Mouse (Mus musculus): ENCODE results near the gene Vkorc1.

Gene Vkorc1

DNA sequence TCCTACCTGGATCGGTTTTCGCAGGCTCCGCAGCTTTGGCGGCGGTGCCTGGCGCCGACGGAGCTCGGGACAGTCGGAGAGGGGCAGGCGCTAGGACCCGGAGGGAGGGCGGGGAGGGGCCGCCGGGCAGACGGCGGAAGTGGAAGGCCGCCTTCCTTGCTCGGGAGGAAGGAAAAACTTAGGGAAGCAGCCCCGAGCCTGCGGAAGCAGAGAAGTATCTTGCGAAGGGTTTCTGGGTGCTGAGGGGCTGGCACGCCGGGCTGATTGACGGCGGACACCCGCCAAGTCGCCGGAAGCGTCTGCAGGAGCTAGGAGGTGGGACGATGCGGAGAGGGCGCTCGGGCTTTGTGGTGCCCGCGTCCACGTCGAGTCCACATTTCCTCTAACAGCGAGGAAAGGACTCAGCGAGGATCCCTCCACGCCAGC, 19.4 kb downstream of the Vkorc1 start, which contains the start of gene Zfp646:
Zfp646 (plus strand) TSS at position 181 of the 426 bp plus-strand sequence.
- peak; percentile 78 to 90 for DNase-seq

DNA sequence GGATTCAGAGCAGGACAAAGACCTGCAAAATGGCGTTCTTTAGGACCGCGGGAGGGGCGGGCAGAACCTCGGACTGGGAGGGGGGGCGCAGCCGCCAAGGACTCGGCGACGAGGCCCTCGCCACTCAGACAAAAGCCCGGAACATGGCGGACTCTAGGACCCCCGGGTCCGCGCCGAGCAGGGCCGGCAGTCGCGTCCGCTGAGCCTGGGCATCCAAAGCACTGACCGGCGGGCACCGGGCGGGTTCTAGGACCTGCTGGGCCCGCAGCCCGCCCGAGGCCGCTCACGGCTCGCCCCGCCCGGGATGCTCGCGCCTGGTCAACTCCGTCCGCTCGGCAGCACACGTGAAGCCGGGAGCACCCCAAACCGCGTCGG, 19.8 kb downstream of the Vkorc1 start:
- DNase-seq: peak; percentile 91 to 96

DNA sequence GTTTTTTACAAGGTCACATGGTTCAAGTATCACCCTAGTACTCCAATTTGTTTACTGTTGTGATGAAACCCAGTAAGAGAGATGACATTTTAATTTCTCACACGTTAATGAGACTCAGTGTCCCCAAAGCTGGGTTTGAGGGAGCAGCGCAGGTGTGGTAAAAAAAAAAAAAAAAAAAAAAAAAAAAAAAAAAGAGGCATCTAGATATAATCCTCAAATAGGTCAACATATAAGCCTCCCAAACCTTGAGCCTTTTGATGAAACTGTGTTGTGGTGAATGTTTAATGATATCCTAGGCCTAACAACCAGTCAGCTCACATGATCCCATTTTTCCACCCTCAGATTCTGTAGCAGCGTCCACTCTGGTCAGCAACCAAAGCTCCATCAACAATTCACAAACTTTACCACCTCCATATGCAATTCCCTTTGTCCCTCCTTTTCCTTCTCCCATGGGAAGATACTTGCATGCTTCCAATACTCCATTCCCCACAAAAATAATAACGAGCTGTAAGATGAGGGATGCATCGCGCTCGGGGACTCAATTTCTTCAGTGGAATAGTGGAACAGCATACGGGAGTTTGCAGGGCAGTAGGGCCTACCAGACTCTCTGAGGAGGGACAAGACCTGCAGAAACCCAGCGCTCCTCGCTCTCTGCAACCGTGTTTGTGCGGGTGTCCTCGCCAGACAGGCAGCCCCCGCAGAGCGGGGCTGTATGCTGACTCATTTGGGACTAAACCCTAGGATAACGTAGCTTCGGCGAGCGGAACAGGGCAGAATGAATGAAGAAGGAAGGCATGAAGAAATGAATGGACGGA, 20.4 kb downstream of the Vkorc1 start:
- DNase-seq: no peak

DNA sequence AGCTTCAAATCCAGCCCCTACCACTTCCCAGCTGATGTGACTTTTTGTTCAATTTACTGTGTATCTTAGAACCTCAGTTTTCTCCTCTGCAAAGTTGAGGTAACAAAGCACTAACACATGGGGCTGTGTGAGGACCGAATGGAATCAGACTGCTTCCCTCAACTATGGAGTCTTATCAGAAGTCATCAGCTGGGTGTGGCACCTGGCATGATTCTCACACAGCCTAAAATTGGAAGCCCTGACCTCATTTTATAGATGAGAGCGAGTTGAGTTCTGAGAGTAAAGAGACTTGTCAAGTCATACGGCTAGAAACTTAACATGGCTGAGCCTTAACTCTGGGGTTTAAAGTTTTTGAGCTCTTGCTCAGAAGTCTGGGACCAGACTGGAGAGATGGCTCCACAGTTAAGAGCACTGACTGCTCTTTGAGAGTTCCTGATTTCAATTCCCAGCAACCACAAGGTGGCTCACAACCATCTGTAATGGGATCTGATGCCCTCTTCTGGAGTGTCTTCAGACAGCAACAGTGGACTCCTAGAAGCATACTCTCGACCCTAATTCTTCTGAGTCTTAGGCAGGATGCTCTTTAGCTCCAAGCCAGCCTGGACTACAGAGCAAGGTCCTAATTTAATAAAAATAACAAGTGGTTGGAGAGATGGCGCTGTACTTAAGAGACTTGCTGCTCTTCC, 25.1 kb downstream of the Vkorc1 start:
- no peak for DNase-seq

DNA sequence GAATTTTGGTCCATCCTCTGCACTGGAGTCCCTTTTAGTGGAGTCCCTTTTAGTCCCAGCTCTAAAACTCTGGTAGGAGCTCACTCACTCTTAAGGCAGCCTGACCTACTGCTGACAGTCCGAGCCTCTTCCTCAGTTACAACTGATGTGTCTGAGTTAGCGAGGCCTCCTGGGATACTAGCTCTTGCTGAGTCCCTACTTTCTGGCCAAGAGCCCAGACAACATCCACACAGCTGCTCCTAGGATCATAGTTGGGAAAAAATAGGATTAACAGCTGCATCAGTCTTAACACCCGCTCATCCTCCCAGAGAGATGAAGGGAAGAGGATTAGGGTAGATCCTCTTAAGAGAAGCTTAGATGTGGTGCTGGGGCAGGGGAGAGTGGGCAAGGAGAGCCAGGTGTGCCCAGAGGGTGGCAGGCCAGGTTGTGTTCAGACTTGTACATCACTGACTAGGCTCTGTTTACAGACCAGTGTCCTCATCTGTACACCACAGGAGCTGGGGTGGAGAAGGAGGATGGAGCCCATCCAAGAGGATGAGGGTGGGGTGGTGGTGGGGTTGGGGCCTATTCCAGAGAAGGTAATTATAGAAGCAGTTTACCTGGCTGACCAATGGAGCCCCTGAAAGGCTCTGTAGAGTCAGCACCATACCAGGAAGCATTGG, 26.1 kb downstream of the Vkorc1 start:
- no peak for DNase-seq

DNA sequence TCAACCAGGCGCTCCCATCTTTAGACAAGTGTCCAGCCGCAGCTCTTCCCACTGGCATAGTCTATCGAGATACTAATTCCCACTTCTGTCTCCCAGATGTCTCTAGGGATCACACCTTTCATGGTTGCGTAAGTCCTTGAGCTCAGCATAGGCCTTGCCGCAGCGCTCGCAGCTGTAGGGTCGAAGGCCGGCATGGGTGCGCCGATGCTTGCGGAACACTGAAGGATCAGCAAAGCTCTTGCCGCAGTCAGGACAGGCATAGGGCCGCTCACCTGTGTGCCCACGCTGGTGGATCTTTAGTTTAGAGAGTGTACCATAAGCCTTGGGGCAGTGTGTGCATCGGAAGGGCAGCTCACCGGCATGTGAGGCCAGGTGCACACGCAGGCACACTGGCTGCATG, 27.8 kb downstream of the Vkorc1 start:
- no peak for DNase-seq

DNA sequence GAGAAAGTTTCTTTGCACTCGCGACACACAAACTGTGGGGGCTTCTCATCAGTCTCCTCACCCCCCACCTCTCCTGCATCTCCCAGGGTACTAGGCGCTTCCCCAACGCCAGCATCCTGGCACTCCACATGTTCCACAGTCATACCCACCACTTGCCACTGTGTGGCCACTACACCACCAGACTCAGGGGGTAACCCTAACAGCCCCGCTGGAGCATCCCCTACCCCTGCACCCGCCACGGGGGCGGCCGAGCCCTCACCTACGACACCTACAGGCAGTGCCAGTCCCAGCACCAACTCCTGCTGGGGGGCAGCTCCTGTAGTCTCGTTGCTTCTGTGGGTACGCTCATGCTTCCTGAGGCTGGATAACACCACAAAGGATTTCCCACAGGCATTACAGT, 29.0 kb downstream of the Vkorc1 start:
- DNase-seq: no peak

DNA sequence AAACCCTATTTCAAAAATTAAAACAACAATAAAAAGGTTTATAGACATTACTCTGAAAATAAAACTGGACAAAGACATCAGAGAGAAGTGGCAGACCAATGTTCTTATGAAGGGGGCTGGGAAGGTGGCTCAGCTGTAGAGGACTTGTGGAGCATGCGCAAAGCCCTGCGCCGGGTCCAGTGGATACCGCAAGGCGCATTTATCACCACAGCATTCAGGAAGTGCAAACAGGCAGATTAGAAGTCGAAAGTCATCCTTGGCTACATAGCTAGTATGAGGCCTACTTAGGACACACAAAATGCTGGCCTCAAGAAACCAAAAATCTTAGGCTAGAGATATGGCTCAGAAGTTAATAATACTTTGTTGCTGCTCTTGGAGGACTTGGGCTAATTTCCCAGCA, 37.2 kb downstream of the Vkorc1 start:
- DNase-seq: peak in 1 of 2 experiments; percentile 11

DNA sequence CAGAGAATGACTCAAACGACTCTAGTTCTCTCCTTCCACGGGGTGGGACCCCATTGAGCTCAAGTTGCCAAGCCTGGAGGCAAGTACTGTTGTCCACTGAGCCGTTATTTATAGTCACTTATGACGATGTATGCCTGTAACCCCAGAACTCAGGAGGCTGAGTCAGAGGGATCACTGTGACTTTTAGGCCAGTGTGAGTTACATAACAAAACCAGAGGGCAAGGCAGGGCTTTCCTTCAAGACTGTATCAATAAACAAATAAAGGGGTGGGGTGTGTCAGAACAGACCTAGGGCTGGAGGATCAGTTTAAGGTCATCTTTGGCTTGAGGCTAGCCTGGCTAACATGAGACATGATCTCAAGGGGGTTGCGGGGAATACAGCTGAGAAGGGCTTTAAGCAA, 44.5 kb downstream of the Vkorc1 start:
- no peak for DNase-seq

DNA sequence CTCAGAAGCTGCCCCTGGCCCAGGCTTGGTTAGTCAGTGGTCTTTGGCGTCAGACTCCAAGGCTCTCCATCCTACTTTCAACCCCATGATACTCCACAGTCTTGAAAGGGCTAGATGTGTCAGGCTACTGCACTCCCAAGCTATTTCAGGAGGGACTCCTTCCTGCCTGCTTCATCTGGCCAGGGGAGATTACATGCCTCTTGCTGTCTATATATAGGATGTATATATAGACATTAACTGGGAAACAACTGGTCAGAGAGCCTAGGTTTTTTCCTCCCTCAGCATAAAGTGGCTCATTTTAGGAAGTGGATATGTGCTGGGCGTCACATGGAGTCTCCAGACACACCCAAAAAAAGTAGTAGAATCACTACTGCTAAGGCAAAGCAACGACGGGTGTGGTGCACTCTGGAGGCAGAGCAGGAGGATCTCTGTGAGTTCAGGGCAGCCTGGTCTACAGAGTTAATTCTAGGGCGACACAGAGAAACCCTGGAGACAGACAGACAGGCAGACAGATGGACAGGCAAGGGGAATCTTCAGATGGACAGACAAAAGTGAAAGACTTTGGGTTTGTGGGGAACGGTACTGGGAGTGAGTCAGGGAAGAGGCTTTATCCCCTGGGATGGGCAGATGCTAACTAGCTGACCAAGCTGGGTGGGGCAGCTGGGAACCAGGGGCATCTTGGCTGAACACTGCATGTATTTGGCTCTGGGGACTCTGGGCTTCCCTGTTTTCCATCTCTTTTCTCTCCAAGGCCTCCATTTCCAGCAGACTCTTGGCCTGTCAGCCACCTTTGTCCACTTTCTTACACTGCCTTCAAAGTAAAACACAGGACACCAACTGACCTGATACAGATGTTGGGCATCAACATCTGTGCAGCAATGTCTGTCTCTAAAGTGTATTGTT, 45.2 kb downstream of the Vkorc1 start:
- no peak for DNase-seq
